Mouse (Mus musculus): ENCODE data around the gene Cwf19l1. TPM values are rescaled to one million over a fixed set of nuclear protein-coding genes. Genes with fewer than 3 reads are reported as not detected.

Gene Cwf19l1
- polyA plus RNA-seq (2015; fragmentation: Nextera tagmentation; extraction: Ambion mirVana) = 13.5 and 14.7 TPM in 2 replicates

- Histone ChIP-seq H3K9ac (ENCODE audit: low read depth, low read length) (peak within 1 kb of the TSS; percentile 77), H3K27ac (ENCODE audit: low read length) (peak within 1 kb of the TSS; percentile 86), H3K27me3 (ENCODE audit: control insufficient read depth, insufficient read depth, low read depth, low read length) (no peaks in the 10 kb centered on the region), H3K4me3 (ENCODE audit: low read depth, low read length) (peak within 1 kb of the TSS; percentile 98), H3K9me3 (replicated peaks; ENCODE audit: control insufficient read depth, low read length) (no peaks in the 10 kb centered on the region), H3K36me3 (ENCODE audit: control insufficient read depth, insufficient read depth) (peaks cover 7% of the 10 kb centered on the region), H3K4me1 (ENCODE audit: control insufficient read depth, low read depth, low read length) (peaks cover 13% of the 10 kb centered on the region), H3K4me2 (ENCODE audit: low read depth, low read length) (peak within 1 kb of the TSS; percentile 90)
- under 1% methylated on average over 45 of the region's 45 CpGs for WGBS (ENCODE audit: insufficient replicate concordance)
- ATAC-seq (ENCODE audit: low read depth) = peak; percentile 88
Measured at GRCm38 (mm10) chr19:44135072-44135959, at the start of gene Cwf19l1. Gene Cwf19l1 (minus strand): TSS chr19:44135876.

GRCm38 (mm10) chr19:44183968-44184367 is 48.3 kb upstream of the Cwf19l1 start:
- WGBS (ENCODE audit: insufficient replicate concordance) = 51% methylated on average over 3 of the region's 3 CpGs
- Histone ChIP-seq H3K36me3 (ENCODE audit: control insufficient read depth, insufficient read depth) (no peaks in the 10 kb centered on the region), H3K27ac (ENCODE audit: low read length) (no peak overlapping the region), H3K9me3 (replicated peaks; ENCODE audit: control insufficient read depth, low read length) (no peaks in the 10 kb centered on the region), H3K4me2 (ENCODE audit: low read depth, low read length) (no peak overlapping the region), H3K9ac (ENCODE audit: low read depth, low read length) (no peak overlapping the region), H3K4me1 (ENCODE audit: control insufficient read depth, low read depth, low read length) (no peaks in the 10 kb centered on the region), H3K27me3 (ENCODE audit: control insufficient read depth, insufficient read depth, low read depth, low read length) (no peaks in the 10 kb centered on the region), H3K4me3 (ENCODE audit: low read depth, low read length) (no peak overlapping the region)
- no peak for ATAC-seq (ENCODE audit: low read depth)

GRCm38 (mm10) chr19:44180502-44180901 is 44.8 kb upstream of the Cwf19l1 start:
- Histone ChIP-seq H3K4me3 (ENCODE audit: low read depth, low read length) (no peak overlapping the region), H3K4me1 (ENCODE audit: control insufficient read depth, low read depth, low read length) (no peaks in the 10 kb centered on the region), H3K36me3 (ENCODE audit: control insufficient read depth, insufficient read depth) (no peaks in the 10 kb centered on the region), H3K4me2 (ENCODE audit: low read depth, low read length) (no peak overlapping the region), H3K27me3 (ENCODE audit: control insufficient read depth, insufficient read depth, low read depth, low read length) (no peaks in the 10 kb centered on the region), H3K9me3 (replicated peaks; ENCODE audit: control insufficient read depth, low read length) (no peaks in the 10 kb centered on the region), H3K9ac (ENCODE audit: low read depth, low read length) (no peak overlapping the region), H3K27ac (ENCODE audit: low read length) (no peak overlapping the region)
- no peak for ATAC-seq (ENCODE audit: low read depth)
- 48% methylated on average over 1 of the region's 1 CpGs for WGBS (ENCODE audit: insufficient replicate concordance)

- ATAC-seq (ENCODE audit: low read depth) = no peak
- WGBS (ENCODE audit: insufficient replicate concordance) = 51% methylated on average over 3 of the region's 3 CpGs
- H3K4me3 ChIP-seq (ENCODE audit: low read depth, low read length) = no peak overlapping the region
- no peaks in the 10 kb centered on the region for H3K9me3 ChIP-seq (replicated peaks; ENCODE audit: control insufficient read depth, low read length)
- H3K9ac ChIP-seq (ENCODE audit: low read depth, low read length) = no peak overlapping the region
- no peak overlapping the region for H3K27ac ChIP-seq (ENCODE audit: low read length)
- no peak overlapping the region for H3K4me2 ChIP-seq (ENCODE audit: low read depth, low read length)
- H3K27me3 ChIP-seq (ENCODE audit: control insufficient read depth, insufficient read depth, low read depth, low read length) = no peaks in the 10 kb centered on the region
- H3K36me3 ChIP-seq (ENCODE audit: control insufficient read depth, insufficient read depth) = no peaks in the 10 kb centered on the region
- no peaks in the 10 kb centered on the region for H3K4me1 ChIP-seq (ENCODE audit: control insufficient read depth, low read depth, low read length)
Measured at GRCm38 (mm10) chr19:44176741-44177140, 41.1 kb upstream of the Cwf19l1 start.

- Histone ChIP-seq H3K4me1 (ENCODE audit: control insufficient read depth, low read depth, low read length) (no peaks in the 10 kb centered on the region), H3K9me3 (replicated peaks; ENCODE audit: control insufficient read depth, low read length) (no peaks in the 10 kb centered on the region), H3K27ac (ENCODE audit: low read length) (no peak overlapping the region), H3K27me3 (ENCODE audit: control insufficient read depth, insufficient read depth, low read depth, low read length) (no peaks in the 10 kb centered on the region), H3K9ac (ENCODE audit: low read depth, low read length) (no peak overlapping the region), H3K36me3 (ENCODE audit: control insufficient read depth, insufficient read depth) (no peaks in the 10 kb centered on the region), H3K4me2 (ENCODE audit: low read depth, low read length) (no peak overlapping the region), H3K4me3 (ENCODE audit: low read depth, low read length) (no peak overlapping the region)
- no peak for ATAC-seq (ENCODE audit: low read depth)
- 50% methylated on average over 8 of the region's 8 CpGs for WGBS (ENCODE audit: insufficient replicate concordance)
Measured at GRCm38 (mm10) chr19:44174835-44175234, 39.2 kb upstream of the Cwf19l1 start.

GRCm38 (mm10) chr19:44161515-44161914 is 25.8 kb upstream of the Cwf19l1 start:
- Histone ChIP-seq H3K9ac (ENCODE audit: low read depth, low read length) (no peak overlapping the region), H3K27ac (ENCODE audit: low read length) (no peak overlapping the region), H3K9me3 (replicated peaks; ENCODE audit: control insufficient read depth, low read length) (no peaks in the 10 kb centered on the region), H3K4me1 (ENCODE audit: control insufficient read depth, low read depth, low read length) (no peaks in the 10 kb centered on the region), H3K4me3 (ENCODE audit: low read depth, low read length) (no peak overlapping the region), H3K4me2 (ENCODE audit: low read depth, low read length) (no peak overlapping the region), H3K27me3 (ENCODE audit: control insufficient read depth, insufficient read depth, low read depth, low read length) (peaks cover 3% of the 10 kb centered on the region; the same call in 1 of the 2 replicates), H3K36me3 (ENCODE audit: control insufficient read depth, insufficient read depth) (no peaks in the 10 kb centered on the region)
- no peak for ATAC-seq (ENCODE audit: low read depth)
- 4% methylated on average over 3 of the region's 3 CpGs for WGBS (ENCODE audit: insufficient replicate concordance)

- Histone ChIP-seq H3K27ac (ENCODE audit: low read length) (no peak overlapping the region), H3K9ac (ENCODE audit: low read depth, low read length) (no peak overlapping the region), H3K4me3 (ENCODE audit: low read depth, low read length) (no peak overlapping the region), H3K27me3 (ENCODE audit: control insufficient read depth, insufficient read depth, low read depth, low read length) (peaks cover 5% of the 10 kb centered on the region; the same call in 1 of the 2 replicates), H3K9me3 (replicated peaks; ENCODE audit: control insufficient read depth, low read length) (no peaks in the 10 kb centered on the region), H3K4me2 (ENCODE audit: low read depth, low read length) (no peak overlapping the region), H3K36me3 (ENCODE audit: control insufficient read depth, insufficient read depth) (no peaks in the 10 kb centered on the region), H3K4me1 (ENCODE audit: control insufficient read depth, low read depth, low read length) (no peaks in the 10 kb centered on the region)
- 62% methylated on average over 3 of the region's 3 CpGs for WGBS (ENCODE audit: insufficient replicate concordance)
- no peak for ATAC-seq (ENCODE audit: low read depth)
Measured at GRCm38 (mm10) chr19:44159386-44159785, 23.7 kb upstream of the Cwf19l1 start.

GRCm38 (mm10) chr19:44157005-44157404 is 21.3 kb upstream of the Cwf19l1 start:
- Histone ChIP-seq H3K4me2 (ENCODE audit: low read depth, low read length) (no peak overlapping the region), H3K27ac (ENCODE audit: low read length) (no peak overlapping the region), H3K4me1 (ENCODE audit: control insufficient read depth, low read depth, low read length) (no peaks in the 10 kb centered on the region), H3K9me3 (replicated peaks; ENCODE audit: control insufficient read depth, low read length) (no peaks in the 10 kb centered on the region), H3K4me3 (ENCODE audit: low read depth, low read length) (no peak overlapping the region), H3K27me3 (ENCODE audit: control insufficient read depth, insufficient read depth, low read depth, low read length) (peaks cover 5% of the 10 kb centered on the region; the same call in 1 of the 2 replicates), H3K36me3 (ENCODE audit: control insufficient read depth, insufficient read depth) (no peaks in the 10 kb centered on the region), H3K9ac (ENCODE audit: low read depth, low read length) (no peak overlapping the region)
- WGBS (ENCODE audit: insufficient replicate concordance) = 78% methylated on average over 10 of the region's 10 CpGs
- no peak for ATAC-seq (ENCODE audit: low read depth)

- H3K36me3 ChIP-seq (ENCODE audit: control insufficient read depth, insufficient read depth) = no peaks in the 10 kb centered on the region
- ATAC-seq (ENCODE audit: low read depth) = no peak
- no peak overlapping the region for H3K27ac ChIP-seq (ENCODE audit: low read length)
- H3K9ac ChIP-seq (ENCODE audit: low read depth, low read length) = no peak overlapping the region
- H3K4me1 ChIP-seq (ENCODE audit: control insufficient read depth, low read depth, low read length) = no peaks in the 10 kb centered on the region
- H3K4me2 ChIP-seq (ENCODE audit: low read depth, low read length) = no peak overlapping the region
- H3K9me3 ChIP-seq (replicated peaks; ENCODE audit: control insufficient read depth, low read length) = no peaks in the 10 kb centered on the region
- H3K27me3 ChIP-seq (ENCODE audit: control insufficient read depth, insufficient read depth, low read depth, low read length) = 0 out of 2 replicates have a peak, but pooled peaks cover 2% of the 10 kb centered on the region
- WGBS (ENCODE audit: insufficient replicate concordance) = 63% methylated on average over 5 of the region's 5 CpGs
- no peak overlapping the region for H3K4me3 ChIP-seq (ENCODE audit: low read depth, low read length)
Measured at GRCm38 (mm10) chr19:44153781-44154180, 18.1 kb upstream of the Cwf19l1 start.

Measured in liver, embryonic 16.5 days (tissue).